Mouse (Mus musculus): ENCODE data around the gene Stk17b. TPM values are rescaled to one million over a fixed set of nuclear protein-coding genes. Genes with fewer than 3 reads are reported as not detected.
"Not testable (repeated sequence)": the region's sequence is repeated elsewhere in the genome, so short reads cannot be mapped to it uniquely, and the experiment has no call there.

The Stk17b gene
- polyA plus RNA-seq, 1 experiment from 2014 or later = 10.4 TPM

- 0 out of 2 replicates have a peak, but pooled peaks have one; percentile 30 for ATAC-seq (ENCODE audit: low FRiP score, low read depth)
- no peak overlapping the region for H3K27ac ChIP-seq (replicated peaks)
These were observed 36.5 kb downstream of the Stk17b start for GRCm38 (mm10) chr1:53748571-53748970.

GRCm38 (mm10) chr1:53746001-53746400, 39.0 kb downstream of the Stk17b start:
- Histone ChIP-seq H3K4me3 (no peak overlapping the region), H3K9ac (replicated peaks) (no peak overlapping the region), H3K27ac (replicated peaks) (no peak overlapping the region), H3K36me3 (no peaks in the 10 kb centered on the region), H3K27me3 (no peaks in the 10 kb centered on the region), H3K4me2 (replicated peaks) (no peak overlapping the region), H3K9me3 (no peaks in the 10 kb centered on the region), H3K4me1 (peaks cover 6% of the 10 kb centered on the region; the same call in 1 of the 2 replicates)
- 51% methylated on average over 5 of the region's 5 CpGs for WGBS
- ATAC-seq (ENCODE audit: low FRiP score, low read depth) = no peak

More at GRCm38 (mm10) chr1:53748571-53748970, 36.5 kb downstream of the Stk17b start:
- 30% methylated on average over 8 of the region's 11 CpGs for WGBS
- H3K4me2 ChIP-seq (replicated peaks) = no peak overlapping the region
- no peaks in the 10 kb centered on the region for H3K9me3 ChIP-seq
- H3K9ac ChIP-seq (replicated peaks) = no peak overlapping the region
- no peaks in the 10 kb centered on the region for H3K27me3 ChIP-seq
- no peak overlapping the region for H3K4me3 ChIP-seq
- H3K36me3 ChIP-seq = no peaks in the 10 kb centered on the region
- H3K4me1 ChIP-seq = peaks cover 6% of the 10 kb centered on the region; the same call in 1 of the 2 replicates

GRCm38 (mm10) chr1:53741742-53742458, 43.1 kb downstream of the Stk17b start:
- ATAC-seq (ENCODE audit: low FRiP score, low read depth) = no peak
- Histone ChIP-seq H3K27me3 (no peaks in the 10 kb centered on the region), H3K9ac (replicated peaks) (no peak overlapping the region), H3K4me1 (no peaks in the 10 kb centered on the region), H3K27ac (replicated peaks) (no peak overlapping the region), H3K9me3 (no peaks in the 10 kb centered on the region), H3K4me2 (replicated peaks) (no peak overlapping the region), H3K36me3 (no peaks in the 10 kb centered on the region), H3K4me3 (no peak overlapping the region)
- 86% methylated on average over 3 of the region's 3 CpGs for WGBS

- Histone ChIP-seq H3K4me2 (replicated peaks) (no peak overlapping the region), H3K27ac (replicated peaks) (no peak overlapping the region), H3K27me3 (no peaks in the 10 kb centered on the region), H3K9ac (replicated peaks) (no peak overlapping the region), H3K4me3 (no peak overlapping the region), H3K9me3 (no peaks in the 10 kb centered on the region), H3K4me1 (no peaks in the 10 kb centered on the region), H3K36me3 (no peaks in the 10 kb centered on the region)
- peak; percentile 57 for ATAC-seq (ENCODE audit: low FRiP score, low read depth)
- 63% methylated on average over 4 of the region's 4 CpGs for WGBS
These were observed 44.2 kb downstream of the Stk17b start for GRCm38 (mm10) chr1:53740777-53741336.

- H3K4me3 ChIP-seq; H3K27me3 ChIP-seq; H3K36me3 ChIP-seq; H3K4me1 ChIP-seq; H3K27ac ChIP-seq (replicated peaks); H3K9ac ChIP-seq (replicated peaks); H3K4me2 ChIP-seq (replicated peaks); H3K9me3 ChIP-seq: not testable (repeated sequence)
- WGBS = 41% methylated on average over 4 of the region's 4 CpGs
- ATAC-seq (ENCODE audit: low FRiP score, low read depth) = peak; percentile 73
These were observed 44.8 kb downstream of the Stk17b start for GRCm38 (mm10) chr1:53740077-53740776.

GRCm38 (mm10) chr1:53736583-53736982, 48.4 kb downstream of the Stk17b start:
- H3K4me2 ChIP-seq (replicated peaks) = no peak overlapping the region
- H3K36me3 ChIP-seq = no peaks in the 10 kb centered on the region
- no peaks in the 10 kb centered on the region for H3K27me3 ChIP-seq
- H3K27ac ChIP-seq (replicated peaks) = no peak overlapping the region
- no peaks in the 10 kb centered on the region for H3K4me1 ChIP-seq
- no peak overlapping the region for H3K9ac ChIP-seq (replicated peaks)
- no peaks in the 10 kb centered on the region for H3K9me3 ChIP-seq
- no peak overlapping the region for H3K4me3 ChIP-seq
- WGBS = 88% methylated on average over 3 of the region's 3 CpGs
- no peak for ATAC-seq (ENCODE audit: low FRiP score, low read depth)

GRCm38 (mm10) chr1:53728489-53729225, 56.4 kb downstream of the Stk17b start:
- no peak overlapping the region for H3K9ac ChIP-seq (replicated peaks)
- no peaks in the 10 kb centered on the region for H3K4me1 ChIP-seq
- H3K4me3 ChIP-seq = no peak overlapping the region
- ATAC-seq (ENCODE audit: low FRiP score, low read depth) = no peak
- no peaks in the 10 kb centered on the region for H3K9me3 ChIP-seq
- no peak overlapping the region for H3K4me2 ChIP-seq (replicated peaks)
- no peaks in the 10 kb centered on the region for H3K27me3 ChIP-seq
- 80% methylated on average over 5 of the region's 5 CpGs for WGBS
- no peaks in the 10 kb centered on the region for H3K36me3 ChIP-seq
- no peak overlapping the region for H3K27ac ChIP-seq (replicated peaks)

GRCm38 (mm10) chr1:53726883-53727282, 58.1 kb downstream of the Stk17b start:
- no peak overlapping the region for H3K9ac ChIP-seq (replicated peaks)
- no peak overlapping the region for H3K4me3 ChIP-seq
- no peak overlapping the region for H3K27ac ChIP-seq (replicated peaks)
- H3K9me3 ChIP-seq = no peaks in the 10 kb centered on the region
- 96% methylated on average over 2 of the region's 2 CpGs for WGBS
- no peak overlapping the region for H3K4me2 ChIP-seq (replicated peaks)
- ATAC-seq (ENCODE audit: low FRiP score, low read depth) = no peak
- no peaks in the 10 kb centered on the region for H3K4me1 ChIP-seq
- H3K27me3 ChIP-seq = no peaks in the 10 kb centered on the region
- no peaks in the 10 kb centered on the region for H3K36me3 ChIP-seq

GRCm38 (mm10) chr1:53721353-53721752, 63.7 kb downstream of the Stk17b start:
- ATAC-seq (ENCODE audit: low FRiP score, low read depth) = no peak
- no peak overlapping the region for H3K27ac ChIP-seq (replicated peaks)
- no peak overlapping the region for H3K4me3 ChIP-seq
- no peaks in the 10 kb centered on the region for H3K36me3 ChIP-seq
- no peaks in the 10 kb centered on the region for H3K9me3 ChIP-seq
- no peak overlapping the region for H3K4me2 ChIP-seq (replicated peaks)
- no peak overlapping the region for H3K9ac ChIP-seq (replicated peaks)
- no peaks in the 10 kb centered on the region for H3K27me3 ChIP-seq
- H3K4me1 ChIP-seq = no peaks in the 10 kb centered on the region

- WGBS = 84% methylated on average over 5 of the region's 5 CpGs
- Histone ChIP-seq H3K9me3 (no peaks in the 10 kb centered on the region), H3K4me1 (no peaks in the 10 kb centered on the region), H3K27me3 (no peaks in the 10 kb centered on the region), H3K4me3 (no peak overlapping the region), H3K9ac (replicated peaks) (no peak overlapping the region), H3K27ac (replicated peaks) (no peak overlapping the region), H3K4me2 (replicated peaks) (no peak overlapping the region), H3K36me3 (no peaks in the 10 kb centered on the region)
- ATAC-seq (ENCODE audit: low FRiP score, low read depth) = no peak
These were observed 64.2 kb downstream of the Stk17b start for GRCm38 (mm10) chr1:53720601-53721351.

- WGBS = 97% methylated on average over 1 of the region's 1 CpGs
- no peak for ATAC-seq (ENCODE audit: low FRiP score, low read depth)
These were observed 69.0 kb downstream of the Stk17b start for GRCm38 (mm10) chr1:53715966-53716515.

More at GRCm38 (mm10) chr1:53715966-53716515, 69.0 kb downstream of the Stk17b start:
- Histone ChIP-seq H3K27me3 (no peaks in the 10 kb centered on the region), H3K4me2 (replicated peaks) (no peak overlapping the region), H3K4me3 (no peak overlapping the region), H3K9ac (replicated peaks) (no peak overlapping the region), H3K9me3 (no peaks in the 10 kb centered on the region), H3K36me3 (no peaks in the 10 kb centered on the region), H3K4me1 (no peaks in the 10 kb centered on the region), H3K27ac (replicated peaks) (no peak overlapping the region)
